Comparison of ENCODE assay signal across 11 mouse cellular contexts in the genomic region with DNA sequence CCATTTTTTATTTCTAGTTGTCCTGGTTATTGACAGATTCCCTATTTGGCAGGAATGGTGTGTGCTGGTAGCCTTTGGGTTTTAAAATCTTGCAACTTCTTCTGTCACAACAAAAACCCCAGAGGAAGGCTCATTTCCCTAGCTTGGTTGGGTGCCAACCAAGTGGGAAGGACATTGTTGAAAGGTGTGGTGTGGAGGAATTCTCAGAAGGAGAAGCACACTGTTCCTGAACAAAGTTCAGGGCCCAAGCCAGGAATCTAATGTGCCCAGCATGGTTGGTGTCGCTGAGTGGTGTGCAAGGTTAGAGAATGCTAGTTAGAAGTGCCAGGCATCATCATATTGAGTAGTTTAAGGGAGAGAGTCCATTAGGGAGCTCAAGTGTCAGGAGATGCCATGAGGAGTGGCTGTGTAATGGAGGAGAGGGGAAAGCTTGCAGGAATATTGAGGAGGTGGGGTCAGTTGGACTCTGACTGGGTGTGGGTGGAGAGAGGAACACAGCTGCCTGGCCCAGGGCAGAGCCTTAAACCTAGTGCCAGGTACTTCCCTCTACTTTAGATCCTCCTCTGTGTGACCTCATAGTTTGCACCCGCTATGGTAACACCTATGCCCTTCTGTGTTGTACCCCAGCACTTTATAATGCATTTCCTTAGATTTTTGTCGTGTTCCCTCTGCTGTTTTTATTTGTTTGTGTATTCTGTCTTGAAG. TPM values are rescaled to one million over a fixed set of nuclear protein-coding genes. Genes with fewer than 3 reads are reported as not detected.
DNase-seq lines count a peak whose midpoint lies in the region; ATAC-seq and TF ChIP-seq lines count a peak whose summit lies in the region.
"Had no signal": no experiment of that assay in that cellular context is flagged by ENCODE, and none has a peak within 500 bp of the region (broad histone marks: within the 10 kb centered on the region; RNA-seq: fewer than 3 reads in every experiment).

No protein-coding gene starts in this region.

- WGBS in lung, adult 2 months: 44% methylated on average over 3 of the region's 3 CpGs
- 55% methylated on average over 3 of the region's 3 CpGs for WGBS in liver, embryonic 14.5 days (ENCODE audit: insufficient replicate concordance)

- ATAC-seq in CD4-positive, CD25-positive, alpha-beta regulatory T cell, adult 4 months: no peak
- no peak for ATAC-seq in liver, embryonic 14.5 days (ENCODE audit: insufficient read depth)
- ATAC-seq: forebrain, embryonic 14.5 days had no signal

- peak; percentile 59 for DNase-seq in CD4-positive, CD25-positive, alpha-beta regulatory T cell, adult 2 months (ENCODE audit: low read depth, low spot score)
- DNase-seq in lung, adult 2 months: no peak
- no peak for DNase-seq in lung, postnatal 25 days (ENCODE audit: low spot score)
- DNase-seq in liver, embryonic 14.5 days (ENCODE audit: low read depth in 3 of 3, low spot score in 3 of 3): no peak
- DNase-seq in thymus, postnatal 25 days: peak; percentile 60
- no peak for DNase-seq in spleen, postnatal 14 days (ENCODE audit: low spot score in 2 of 2)
- no peak for DNase-seq in retina, embryonic 14.5 days (ENCODE audit: low spot score)
- DNase-seq: cerebellum, adult 8-10 months; lung, postnatal 36 days had no signal

- TF ChIP-seq EP300 in liver, embryonic 14.5 days (IDR thresholded peaks at IDR 0.05; ENCODE audit: low read depth): no peak

- H3K27me3 ChIP-seq in liver, embryonic 14.5 days (ENCODE audit: control insufficient read depth, insufficient read depth, low read length): no peaks in the 10 kb centered on the region

- H3K27ac ChIP-seq in liver, embryonic 14.5 days: no peak overlapping the region

- TF ChIP-seq CTCF in lung, adult 2 months (IDR thresholded peaks at IDR 0.05; ENCODE audit: insufficient read depth, low read length): no peak
- no peak for TF ChIP-seq CTCF in liver, embryonic 14.5 days (IDR thresholded peaks at IDR 0.05; ENCODE audit: low read depth)

- H3K9ac ChIP-seq in liver, embryonic 14.5 days (replicated peaks): no peak overlapping the region

- peak overlapping the region; percentile 38 for H3K4me3 ChIP-seq in lung, adult 2 months (replicated peaks; ENCODE audit: extremely low read depth, low read depth, low read length)
- peak overlapping the region in 1 of 2 experiments; percentile 28; a peak in 2 of 4 replicates for H3K4me3 ChIP-seq in liver, embryonic 14.5 days (ENCODE audit: insufficient read depth in 1 of 2, low read depth in 2 of 2, low read length in 2 of 2)

- peaks cover 4% of the 10 kb centered on the region; the same call in 1 of the 2 replicates for H3K36me3 ChIP-seq in liver, embryonic 14.5 days (replicated peaks; ENCODE audit: control insufficient read depth, insufficient read depth, low read depth)

- no peaks in the 10 kb centered on the region for H3K9me3 ChIP-seq in liver, embryonic 14.5 days (ENCODE audit: control insufficient read depth, low read length)

- no peak for TF ChIP-seq POLR2A in lung, adult 2 months (IDR thresholded peaks at IDR 0.05; ENCODE audit: borderline replicate concordance, extremely low read depth, low read depth, low read length)

- H3K4me2 ChIP-seq in liver, embryonic 14.5 days (ENCODE audit: low read depth): peak overlapping the region; percentile 81

- peaks cover 34% of the 10 kb centered on the region for H3K4me1 ChIP-seq in lung, adult 2 months (ENCODE audit: control insufficient read depth, insufficient read depth, low read length)
- H3K4me1 ChIP-seq in liver, embryonic 14.5 days (replicated peaks; ENCODE audit: control insufficient read depth in 2 of 2, insufficient read depth in 2 of 2, low read length in 1 of 2): peaks cover 5 to 36% of the 10 kb centered on the region in 2 experiments; a peak in 3 of 4 replicates

RNA-seq across cellular contexts. Expression of a gene that starts 2.6 kb away (rescaled TPM):
- 100 to 1,000 TPM; 424 to 434 TPM for polyA plus RNA-seq in CD4-positive, CD25-positive, alpha-beta regulatory T cell, adult 4 months (2017; shearing (Covaris generic))
- polyA plus RNA-seq in lung, adult 2 months (2012; rRNA removed): 53.1 and 72.3 TPM in 2 replicates
- polyA plus RNA-seq in liver, embryonic 14.5 days (2012; rRNA removed): 12.6 and 17.1 TPM in 2 replicates
- polyA plus RNA-seq in liver, embryonic 14.5 days (2014; fragmentation: Nextera tagmentation; extraction: Ambion mirVana): 36.4 and 39.5 TPM in 2 replicates

RNA-seq across cellular contexts. Expression of a gene that starts 27.4 kb away (rescaled TPM):
- polyA plus RNA-seq in CD4-positive, CD25-positive, alpha-beta regulatory T cell, adult 4 months (2017; shearing (Covaris generic)): not detected
- 0.32 and 0.43 TPM in 2 replicates for polyA plus RNA-seq in lung, adult 2 months (2012; rRNA removed)
- 0.01 and 0.03 TPM in 2 replicates for polyA plus RNA-seq in liver, embryonic 14.5 days (2012; rRNA removed)
- 0.08 and 0.18 TPM in 2 replicates for polyA plus RNA-seq in liver, embryonic 14.5 days (2014; fragmentation: Nextera tagmentation; extraction: Ambion mirVana)
- polyA plus RNA-seq: forebrain, embryonic 14.5 days had no signal

Comparison
In these comparisons a context has a peak if more than half of its experiments do, and no peak if none do; other contexts are left out.
1. DNase-seq: peak in CD4-positive, CD25-positive, alpha-beta regulatory T cell, adult 2 months (single experiment) and thymus, postnatal 25 days (single experiment); none in lung, adult 2 months (single experiment), lung, postnatal 25 days (single experiment), liver, embryonic 14.5 days (0 of 3), spleen, postnatal 14 days (0 of 2) and retina, embryonic 14.5 days (single experiment).